Mouse (Mus musculus) stomach, embryonic 16.5 days (tissue): ENCODE measurements at regions not wholly inside any gene's neighbourhood (a gene's known extent, or its start where the extent isn't known, plus 50 kb on each side); places are given as distances from the start of the nearest gene placed in this dataset.
A peak's percentile ranks its signal among the peaks of the same experiment; 100 is the strongest.

Experiments used
- ATAC-seq: fragments of 200-750 bp; cut with Nextera tagmentation; 2 replicates; pipeline ENCODE4 v1.8.0; 2017; ENCODE audit warnings: moderate number of reproducible peaks, moderate TSS enrichment; ENCODE audit not compliant: insufficient read depth, low FRiP score
- H3K27ac ChIP-seq: fragments of 300-500 bp; sonication (generic); 2 replicates; pipeline ENCODE4 v1.5.1; 2014; ENCODE audit warnings: low read length
- H3K27me3 ChIP-seq: fragments of 300-500 bp; sonication (generic); 2 replicates; pipeline ENCODE4 v1.6.1; 2014; ENCODE audit warnings: low read length, control low read depth, mixed read lengths; ENCODE audit not compliant: control insufficient read depth, insufficient read depth
- H3K36me3 ChIP-seq: fragments of 300-500 bp; sonication (generic); 2 replicates; pipeline ENCODE4 v1.6.1; 2014; ENCODE audit warnings: low read length; ENCODE audit not compliant: control insufficient read depth, insufficient read depth
- H3K4me1 ChIP-seq: fragments of 300-500 bp; sonication (generic); 2 replicates; pipeline ENCODE4 v1.6.1; 2014; ENCODE audit warnings: low read length, control low read depth, mixed read lengths; ENCODE audit not compliant: control insufficient read depth, insufficient read depth
- H3K4me2 ChIP-seq: fragments of 300-500 bp; sonication (generic); 2 replicates; pipeline ENCODE4 v1.6.1; 2014; ENCODE audit warnings: low read depth, low read length, mixed read lengths
- H3K4me3 ChIP-seq: fragments of 300-500 bp; sonication (generic); replicated peaks from 2 replicates; pipeline ENCODE4 v1.5.1; 2014; ENCODE audit warnings: mild to moderate bottlenecking, low read length
- H3K9ac ChIP-seq: fragments of 300-500 bp; sonication (generic); 2 replicates; pipeline ENCODE4 v1.6.1; 2014; ENCODE audit warnings: low read length
- H3K9me3 ChIP-seq: fragments of 300-500 bp; sonication (generic); replicated peaks from 2 replicates; pipeline ENCODE4 v1.6.1; 2016; ENCODE audit warnings: low read length, control low read depth; ENCODE audit not compliant: control insufficient read depth
- WGBS: fragments of 180-500 bp; shearing (Covaris S2); extraction: QIAGEN DNeasy Blood & Tissue Kit; methylation state at CpG from one replicate; pipeline ENCODE4 v1.1.7; 2014; 5-methylcytosine and 5-hydroxymethylcytosine counted together

GRCm38 (mm10) chr2:128334143-128334470, 208.3 kb downstream of the Bcl2l11 start:
- ATAC-seq: no peak
- Histone ChIP-seq H3K4me1 (peaks cover 13% of the 10 kb centered on the region), H3K9ac (no peak overlapping the region)

GRCm38 (mm10) chr2:128334757-128335500, 209.1 kb downstream of the Bcl2l11 start:
- no peaks in the 10 kb centered on the region for H3K9me3 ChIP-seq
- no peak overlapping the region for H3K4me2 ChIP-seq
- WGBS: 39% methylated on average over 7 of the region's 7 CpGs
- no peaks in the 10 kb centered on the region for H3K27me3 ChIP-seq
- H3K4me3 ChIP-seq: no peak overlapping the region
- H3K27ac ChIP-seq: no peak overlapping the region
- no peak for ATAC-seq
- no peaks in the 10 kb centered on the region for H3K36me3 ChIP-seq
- no peak overlapping the region for H3K9ac ChIP-seq
- H3K4me1 ChIP-seq: peaks cover 21% of the 10 kb centered on the region

More at GRCm38 (mm10) chr2:128334143-128334470, 208.3 kb downstream of the Bcl2l11 start:
- Histone ChIP-seq H3K36me3 (no peaks in the 10 kb centered on the region), H3K4me3 (no peak overlapping the region), H3K27ac (no peak overlapping the region), H3K9me3 (no peaks in the 10 kb centered on the region), H3K4me2 (no peak overlapping the region), H3K27me3 (no peaks in the 10 kb centered on the region)
- WGBS: 59% methylated on average over 2 of the region's 2 CpGs

DNA sequence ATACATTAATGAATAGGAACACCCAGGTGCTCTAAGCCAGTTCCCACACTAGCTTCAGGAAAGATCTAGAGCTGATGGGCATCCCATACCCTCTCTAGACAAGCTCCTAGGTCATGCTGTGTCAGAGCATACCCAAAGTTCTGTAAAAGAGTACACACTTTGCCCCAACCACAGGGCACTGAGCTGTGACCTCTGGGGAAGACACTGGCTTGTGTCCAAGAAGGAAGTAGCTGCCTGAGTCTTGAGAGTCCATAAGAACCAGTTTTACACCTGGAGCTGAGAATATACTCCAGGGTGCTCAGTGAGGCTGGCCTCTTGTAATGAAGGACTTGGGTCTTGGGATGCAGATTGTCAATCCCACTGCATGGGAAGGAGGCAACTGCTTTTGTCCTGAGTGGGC, 211.4 kb downstream of the Bcl2l11 start:
- no peak overlapping the region for H3K4me2 ChIP-seq
- H3K9ac ChIP-seq: no peak overlapping the region
- H3K27ac ChIP-seq: no peak overlapping the region
- no peaks in the 10 kb centered on the region for H3K27me3 ChIP-seq
- no peak for ATAC-seq
- H3K36me3 ChIP-seq: no peaks in the 10 kb centered on the region
- no peak overlapping the region for H3K4me3 ChIP-seq
- H3K4me1 ChIP-seq: peaks cover 27% of the 10 kb centered on the region
- no peaks in the 10 kb centered on the region for H3K9me3 ChIP-seq

DNA sequence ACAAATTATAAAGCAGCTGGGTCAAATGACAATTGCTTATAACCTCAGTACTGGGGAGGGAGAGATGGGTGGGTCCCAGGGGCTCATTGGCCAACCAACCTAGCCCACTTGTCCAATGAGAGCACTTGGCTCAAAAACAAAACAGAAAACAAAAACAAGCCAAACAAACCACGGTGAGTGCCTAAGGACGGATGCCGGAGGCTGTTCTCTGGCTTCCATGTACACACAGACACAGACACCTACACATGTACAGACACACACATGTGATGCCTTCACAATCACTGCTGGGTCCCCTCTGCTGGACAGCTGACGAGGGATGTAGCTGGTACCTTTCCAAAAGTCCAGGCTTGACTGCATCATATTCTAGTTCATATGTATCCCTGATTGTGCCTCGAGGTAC, 212.0 kb downstream of the Bcl2l11 start:
- ATAC-seq: no peak
- no peak overlapping the region for H3K4me3 ChIP-seq
- H3K27ac ChIP-seq: no peak overlapping the region
- H3K4me2 ChIP-seq: no peak overlapping the region
- peaks cover 27% of the 10 kb centered on the region for H3K4me1 ChIP-seq
- no peaks in the 10 kb centered on the region for H3K36me3 ChIP-seq
- H3K27me3 ChIP-seq: no peaks in the 10 kb centered on the region
- 87% methylated on average over 5 of the region's 5 CpGs for WGBS
- no peak overlapping the region for H3K9ac ChIP-seq
- no peaks in the 10 kb centered on the region for H3K9me3 ChIP-seq

DNA sequence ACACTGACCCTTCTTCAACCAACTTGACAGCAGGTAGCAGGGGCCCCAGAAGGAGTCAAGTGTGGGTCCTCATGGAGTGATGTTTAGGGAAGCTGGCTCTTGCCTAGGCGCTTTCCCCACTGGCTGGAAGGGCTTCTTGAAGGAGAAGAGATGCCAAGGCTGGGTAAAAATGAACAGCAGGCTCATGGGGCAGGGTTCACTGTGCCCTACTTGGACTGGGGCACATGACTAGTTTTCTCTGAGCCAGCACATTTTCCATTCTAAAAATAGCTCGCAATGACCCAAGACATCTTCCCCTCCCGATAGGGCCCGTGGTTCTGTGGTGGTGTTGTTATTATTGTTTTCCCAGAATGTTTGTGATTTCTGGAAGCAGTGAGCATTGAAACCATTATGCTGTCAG, 212.6 kb downstream of the Bcl2l11 start:
- H3K4me2 ChIP-seq: no peak overlapping the region; the same call in 1 of the 2 replicates
- H3K27me3 ChIP-seq: no peaks in the 10 kb centered on the region
- no peak overlapping the region for H3K4me3 ChIP-seq
- no peak for ATAC-seq
- no peak overlapping the region for H3K9ac ChIP-seq
- H3K9me3 ChIP-seq: no peaks in the 10 kb centered on the region
- H3K36me3 ChIP-seq: no peaks in the 10 kb centered on the region
- peak overlapping the region; percentile 88; the same call in 1 of the 2 replicates for H3K27ac ChIP-seq
- H3K4me1 ChIP-seq: peaks cover 27% of the 10 kb centered on the region
- WGBS: 71% methylated on average over 4 of the region's 4 CpGs

GRCm38 (mm10) chr2:128339061-128339642, 213.3 kb downstream of the Bcl2l11 start:
- Histone ChIP-seq H3K27ac (peak overlapping the region; percentile 88), H3K4me1 (peaks cover 27% of the 10 kb centered on the region), H3K36me3 (no peaks in the 10 kb centered on the region), H3K9me3 (no peaks in the 10 kb centered on the region), H3K4me3 (no peak overlapping the region), H3K9ac (no peak overlapping the region), H3K27me3 (no peaks in the 10 kb centered on the region), H3K4me2 (peak overlapping the region; percentile 18; the same call in 1 of the 2 replicates)
- peak; percentile 29; the same call in 1 of the 2 replicates for ATAC-seq
- 8% methylated on average over 8 of the region's 8 CpGs for WGBS

GRCm38 (mm10) chr2:128339643-128340487, 214.0 kb downstream of the Bcl2l11 start:
- WGBS: 29% methylated on average over 19 of the region's 19 CpGs
- H3K27me3 ChIP-seq: no peaks in the 10 kb centered on the region

DNA sequence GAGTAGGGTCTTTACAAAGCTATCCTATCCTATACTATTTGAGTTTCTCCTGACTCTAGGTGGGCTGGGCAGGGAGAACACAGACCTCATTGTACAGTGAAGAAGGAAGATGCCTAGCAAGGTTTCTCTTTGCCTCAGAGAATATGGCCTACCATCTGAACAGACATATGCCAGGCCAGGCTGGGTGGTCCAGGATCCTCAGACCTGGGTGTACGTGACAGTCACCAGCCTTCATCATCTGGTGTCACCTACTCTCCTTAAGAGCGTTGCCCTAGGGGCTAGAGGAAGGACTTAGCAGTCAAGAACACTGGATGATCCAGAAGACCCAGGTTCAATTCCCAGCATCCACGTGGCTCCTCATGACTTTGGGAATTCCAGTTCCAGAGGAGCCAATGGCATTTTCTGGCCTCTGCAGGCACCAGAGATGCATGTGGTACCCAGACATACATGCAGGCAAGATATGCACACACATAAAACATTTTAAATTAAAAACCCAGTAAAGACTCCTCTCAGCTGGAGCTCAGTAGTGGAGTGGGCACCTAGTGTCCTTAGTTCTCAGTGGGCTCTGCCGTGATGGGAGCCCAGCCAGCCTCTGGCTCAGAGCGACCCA, 214.9 kb downstream of the Bcl2l11 start:
- no peak for ATAC-seq
- Histone ChIP-seq H3K4me2 (no peak overlapping the region), H3K9me3 (no peaks in the 10 kb centered on the region), H3K4me1 (peaks cover 23% of the 10 kb centered on the region), H3K4me3 (no peak overlapping the region), H3K27me3 (no peaks in the 10 kb centered on the region), H3K9ac (no peak overlapping the region), H3K36me3 (no peaks in the 10 kb centered on the region), H3K27ac (peak overlapping the region; percentile 88; the same call in 1 of the 2 replicates)
- 95% methylated on average over 5 of the region's 5 CpGs for WGBS

More at GRCm38 (mm10) chr2:128339643-128340487, 214.0 kb downstream of the Bcl2l11 start:
- Histone ChIP-seq H3K36me3 (no peaks in the 10 kb centered on the region), H3K9ac (peak overlapping the region; percentile 33), H3K27ac (peak overlapping the region; percentile 88), H3K4me2 (peak overlapping the region; percentile 18), H3K9me3 (no peaks in the 10 kb centered on the region), H3K4me1 (peaks cover 27% of the 10 kb centered on the region), H3K4me3 (no peak overlapping the region)
- peak; percentile 18; the same call in 1 of the 2 replicates for ATAC-seq
